Mouse (Mus musculus): Measurements from ENCODE around the gene Utp20.

Gene Utp20

GRCm38 (mm10) chr10:88714744-88715143, 111.9 kb downstream of the Utp20 start:
- DNase-seq: no peak

GRCm38 (mm10) chr10:88712359-88712758, 114.2 kb downstream of the Utp20 start:
- no peak for DNase-seq

GRCm38 (mm10) chr10:88708671-88709523, 117.7 kb downstream of the Utp20 start:
- peak; percentile 48 for DNase-seq

GRCm38 (mm10) chr10:88700938-88701337, 125.7 kb downstream of the Utp20 start:
- DNase-seq: no peak

Data from embryo, embryonic 11 days (tissue).